Comparison of ENCODE assay signal across 10 mouse cellular contexts in genomic region chr6:5380624-5381252, GRCm38 (mm10). TPM values are rescaled to one million over a fixed set of nuclear protein-coding genes. Genes with fewer than 3 reads are reported as not detected.
A peak's percentile ranks its signal among the peaks of the same experiment; 100 is the strongest.
DNase-seq lines count a peak whose midpoint lies in the region; ATAC-seq and TF ChIP-seq lines count a peak whose summit lies in the region.
"Had no signal": no experiment of that assay in that cellular context is flagged by ENCODE, and none has a peak within 500 bp of the region (broad histone marks: within the 10 kb centered on the region; RNA-seq: fewer than 3 reads in every experiment).

No protein-coding gene starts in this region.

- H3K9me3 ChIP-seq in lung, embryonic 16.5 days (ENCODE audit: control insufficient read depth, low read length) = no peaks in the 10 kb centered on the region
- no peaks in the 10 kb centered on the region for H3K9me3 ChIP-seq in lung, postnatal 0 days (ENCODE audit: low read length)
- H3K9me3 ChIP-seq in limb, embryonic 10.5 days (replicated peaks) = no peaks in the 10 kb centered on the region
- no peaks in the 10 kb centered on the region for H3K9me3 ChIP-seq in neural tube, embryonic 15.5 days (replicated peaks)

- intact Hi-C loops in gastrocnemius, postnatal 14 days (cut with DNase I; ENCODE audit: low total_unique reads) = loop anchor here (10.0 kb wide), 2 partner anchors 246 to 826 kb away; no protein-coding TSS in a partner anchor

- ATAC-seq in lung, embryonic 16.5 days (ENCODE audit: low read depth) = no peak
- no peak for ATAC-seq in lung, postnatal 0 days
- ATAC-seq in neural tube, embryonic 15.5 days (ENCODE audit: low FRiP score) = no peak
- no peak for ATAC-seq in activated CD4-positive, CD25-positive, alpha-beta regulatory T cell, adult 4 months

- peak; percentile 35 for DNase-seq in gastrocnemius, postnatal 14 days
- no peak for DNase-seq in gastrocnemius, postnatal 10 days
- DNase-seq in lung, postnatal 0 days (ENCODE audit: low spot score) = no peak
- DNase-seq in limb, embryonic 10.5 days (ENCODE audit: low spot score) = peak; percentile 73
- DNase-seq in right cerebral cortex, postnatal 10 days (ENCODE audit: low spot score in 2 of 2) = no peak
- DNase-seq: kidney, adult 11 months had no signal

- 39% methylated on average over 9 of the region's 9 CpGs for WGBS in lung, embryonic 16.5 days
- WGBS in lung, postnatal 0 days = 47% methylated on average over 9 of the region's 9 CpGs
- 8% methylated on average over 9 of the region's 9 CpGs for WGBS in limb, embryonic 10.5 days
- 10% methylated on average over 9 of the region's 9 CpGs for WGBS in neural tube, embryonic 15.5 days

- H3K27me3 ChIP-seq in lung, embryonic 16.5 days (ENCODE audit: control insufficient read depth, insufficient read depth, low read depth, low read length) = no peaks in the 10 kb centered on the region
- no peaks in the 10 kb centered on the region for H3K27me3 ChIP-seq in lung, postnatal 0 days (replicated peaks; ENCODE audit: insufficient read depth, low read length)
- H3K27me3 ChIP-seq in limb, embryonic 10.5 days (ENCODE audit: low read depth, poor library complexity, severe bottlenecking) = no peaks in the 10 kb centered on the region
- no peaks in the 10 kb centered on the region for H3K27me3 ChIP-seq in neural tube, embryonic 15.5 days (replicated peaks)

- no peak for TF ChIP-seq CTCF in lung, postnatal 0 days (IDR thresholded peaks at IDR 0.05)

- no peak for TF ChIP-seq EP300 in lung, postnatal 0 days (IDR thresholded peaks at IDR 0.05)

- no peak overlapping the region for H3K27ac ChIP-seq in lung, embryonic 16.5 days (ENCODE audit: low read length)
- no peak overlapping the region for H3K27ac ChIP-seq in lung, postnatal 0 days (ENCODE audit: low read length)
- peak overlapping the region; percentile 91 for H3K27ac ChIP-seq in limb, embryonic 10.5 days
- H3K27ac ChIP-seq in neural tube, embryonic 15.5 days (replicated peaks) = peak overlapping the region; percentile 75
- H3K27ac ChIP-seq: liver, embryonic 14.5 days had no signal

- no peak overlapping the region for H3K4me2 ChIP-seq in lung, embryonic 16.5 days (ENCODE audit: low read depth, low read length)
- H3K4me2 ChIP-seq in lung, postnatal 0 days (replicated peaks; ENCODE audit: low read depth, low read length) = no peak overlapping the region
- H3K4me2 ChIP-seq in neural tube, embryonic 15.5 days = peak overlapping the region; percentile 52

- H3K4me3 ChIP-seq in lung, embryonic 16.5 days (ENCODE audit: low read length) = no peak overlapping the region
- no peak overlapping the region for H3K4me3 ChIP-seq in lung, postnatal 0 days (ENCODE audit: low read depth, low read length)
- peak overlapping the region; percentile 34 for H3K4me3 ChIP-seq in limb, embryonic 10.5 days
- 0 out of 2 replicates have a peak overlapping the region, but pooled peaks have one; percentile 20 for H3K4me3 ChIP-seq in neural tube, embryonic 15.5 days (replicated peaks)

- no peaks in the 10 kb centered on the region for H3K36me3 ChIP-seq in lung, embryonic 16.5 days (ENCODE audit: control insufficient read depth, insufficient read depth, low read length)
- H3K36me3 ChIP-seq in lung, postnatal 0 days (ENCODE audit: insufficient read depth, low read length) = no peaks in the 10 kb centered on the region
- H3K36me3 ChIP-seq in limb, embryonic 10.5 days = no peaks in the 10 kb centered on the region
- H3K36me3 ChIP-seq in neural tube, embryonic 15.5 days = no peaks in the 10 kb centered on the region

- H3K9ac ChIP-seq in lung, embryonic 16.5 days (ENCODE audit: low read length) = peak overlapping the region; percentile 18; the same call in 1 of the 2 replicates
- H3K9ac ChIP-seq in lung, postnatal 0 days (replicated peaks; ENCODE audit: low read depth) = no peak overlapping the region
- H3K9ac ChIP-seq in neural tube, embryonic 15.5 days (replicated peaks) = no peak overlapping the region
- H3K9ac ChIP-seq: liver, embryonic 14.5 days had no signal

- peaks cover 15% of the 10 kb centered on the region; the same call in 1 of the 2 replicates for H3K4me1 ChIP-seq in lung, embryonic 16.5 days (replicated peaks; ENCODE audit: control insufficient read depth, insufficient read depth, low read length)
- H3K4me1 ChIP-seq in lung, postnatal 0 days (ENCODE audit: insufficient read depth, low read depth, low read length) = peaks cover 3% of the 10 kb centered on the region; the same call in 1 of the 2 replicates
- H3K4me1 ChIP-seq in limb, embryonic 10.5 days = peaks cover 62% of the 10 kb centered on the region
- peaks cover 47% of the 10 kb centered on the region for H3K4me1 ChIP-seq in neural tube, embryonic 15.5 days

RNA-seq across cellular contexts. Expression of gene Asb4, which starts 2.4 kb away (rescaled TPM):
- 1 to 10 TPM; 7.3 to 9.3 TPM for total RNA-seq in gastrocnemius, postnatal 14 days (2021)
- total RNA-seq in gastrocnemius, postnatal 10 days (2021) = 10 to 100 TPM; 10.6 to 12.6 TPM
- polyA plus RNA-seq in lung, embryonic 16.5 days (2015; fragmentation: Nextera tagmentation; extraction: Ambion mirVana) = 5.7 and 6.7 TPM in 2 replicates
- 2.1 and 2.2 TPM in 2 replicates for polyA plus RNA-seq in lung, postnatal 0 days (2015; fragmentation: Nextera tagmentation; extraction: Ambion mirVana)
- polyA plus RNA-seq in limb, embryonic 10.5 days (2016; fragmentation: Nextera tagmentation; extraction: Ambion mirVana) = 371 and 448 TPM in 2 replicates
- polyA plus RNA-seq in neural tube, embryonic 15.5 days (2015; fragmentation: Nextera tagmentation; extraction: Ambion mirVana) = 11.4 and 11.5 TPM in 2 replicates
- not detected for polyA plus RNA-seq in activated CD4-positive, CD25-positive, alpha-beta regulatory T cell, adult 4 months (2017; shearing (Covaris generic))

Comparison
In these comparisons a context has a peak if more than half of its experiments do, and no peak if none do; other contexts are left out.
1. DNase-seq: peak in gastrocnemius, postnatal 14 days (single experiment) and limb, embryonic 10.5 days (single experiment); none in gastrocnemius, postnatal 10 days (single experiment), lung, postnatal 0 days (single experiment) and right cerebral cortex, postnatal 10 days (0 of 2).
2. H3K27ac ChIP-seq: peak in limb, embryonic 10.5 days (single experiment) and neural tube, embryonic 15.5 days (single experiment); none in lung, embryonic 16.5 days (single experiment) and lung, postnatal 0 days (single experiment).
3. H3K4me3 ChIP-seq: peak in limb, embryonic 10.5 days (single experiment) and neural tube, embryonic 15.5 days (single experiment); none in lung, embryonic 16.5 days (single experiment) and lung, postnatal 0 days (single experiment).
4. RNA of gene Asb4, which starts 2.4 kb away (polyA plus RNA-seq): 371 to 448 TPM in limb, embryonic 10.5 days; 11.4 to 11.5 TPM in neural tube, embryonic 15.5 days, 5.7 to 6.7 TPM in lung, embryonic 16.5 days, 2.1 to 2.2 TPM in lung, postnatal 0 days and not detected in activated CD4-positive, CD25-positive, alpha-beta regulatory T cell, adult 4 months; every median in the first group is over 10 times any median in the second.